Mouse (Mus musculus) heart, embryonic 14.5 days (tissue): ENCODE results near the gene Gse1. TPM values are rescaled to one million over a fixed set of nuclear protein-coding genes. Genes with fewer than 3 reads are reported as not detected.
A peak's percentile ranks its signal among the peaks of the same experiment; 100 is the strongest.
"Not testable (repeated sequence)": the region's sequence is repeated elsewhere in the genome, so short reads cannot be mapped to it uniquely, and the experiment has no call there.

Experiments used
- ATAC-seq: fragments of 200-750 bp; cut with Nextera tagmentation; 2 replicates; pipeline ENCODE4 v1.8.0; 2017; ENCODE audit warnings: low read depth, moderate TSS enrichment; ENCODE audit not compliant: insufficient number of reproducible peaks, insufficient read depth, low FRiP score
- H3K27ac ChIP-seq, 2 experiments: fragments of 200-500 bp in 1 of 2; fragments of 300-500 bp in 1 of 2; sonication (generic) in 1 of 2; replicated peaks in 1 of 2; 2 replicates each; pipeline ENCODE4 v1.5.1; 2012 to 2014; ENCODE audit warnings: low read depth in 2 of 2, low read length in 2 of 2, control low read depth in 1 of 2, mild to moderate bottlenecking in 1 of 2, mixed read lengths in 1 of 2; ENCODE audit not compliant: control insufficient read depth in 1 of 2, insufficient read depth in 1 of 2
- H3K27me3 ChIP-seq: fragments of 300-500 bp; sonication (generic); 2 replicates; pipeline ENCODE4 v1.6.1; 2014; ENCODE audit warnings: mild to moderate bottlenecking, low read length, control low read depth; ENCODE audit not compliant: control insufficient read depth, insufficient read depth
- H3K36me3 ChIP-seq: fragments of 300-500 bp; sonication (generic); 2 replicates; pipeline ENCODE4 v1.6.1; 2014; ENCODE audit warnings: mild to moderate bottlenecking, control low read depth, low read length, mixed read lengths; ENCODE audit not compliant: control insufficient read depth, insufficient read depth
- H3K4me1 ChIP-seq, 2 experiments: fragments of 200-500 bp in 1 of 2; fragments of 300-500 bp in 1 of 2; sonication (generic) in 1 of 2; 2 replicates each; pipeline ENCODE4 v1.6.1; 2012 to 2014; ENCODE audit warnings: low read length in 2 of 2, control low read depth in 1 of 2, mixed read lengths in 1 of 2; ENCODE audit not compliant: control insufficient read depth in 2 of 2, insufficient read depth in 2 of 2
- H3K4me2 ChIP-seq: fragments of 300-500 bp; sonication (generic); 2 replicates; pipeline ENCODE4 v1.6.1; 2014; ENCODE audit warnings: mild to moderate bottlenecking, low read length
- H3K4me3 ChIP-seq, 2 experiments: fragments of 200-500 bp in 1 of 2; fragments of 300-500 bp in 1 of 2; sonication (generic) in 1 of 2; 2 replicates each; pipeline ENCODE4 v1.5.1; 2012 to 2014; ENCODE audit warnings: low read length in 2 of 2, mild to moderate bottlenecking in 2 of 2, control low read depth in 1 of 2, low read depth in 1 of 2, moderate library complexity in 1 of 2; ENCODE audit not compliant: control insufficient read depth in 1 of 2, insufficient read depth in 1 of 2
- H3K9ac ChIP-seq: fragments of 300-500 bp; sonication (generic); 2 replicates; pipeline ENCODE4 v1.6.1; 2014; ENCODE audit warnings: mild to moderate bottlenecking, low read length
- H3K9me3 ChIP-seq: fragments of 300-500 bp; sonication (generic); 2 replicates; pipeline ENCODE4 v1.6.1; 2016; ENCODE audit warnings: low read length, control low read depth; ENCODE audit not compliant: control insufficient read depth
- WGBS: fragments of 180-500 bp; shearing (Covaris S2); extraction: QIAGEN DNeasy Blood & Tissue Kit; methylation state at CpG from one replicate; pipeline ENCODE4 v1.1.7; 2014; 5-methylcytosine and 5-hydroxymethylcytosine counted together
- polyA plus RNA-seq: library from polyadenylated mRNA; unstranded; fragments of >200 nt; fragmentation: Nextera tagmentation; extraction: Ambion mirVana; gene quantifications from 2 replicates; pipeline ENCODE4 v1.2.1, GENCODE M21; 2014

The Gse1 gene
- polyA plus RNA-seq, 1 experiment from 2014 or later: 12.2 TPM

GRCm38 (mm10) chr8:120364093-120364725, 136.0 kb downstream of the Gse1 start:
- no peaks in the 10 kb centered on the region for H3K9me3 ChIP-seq
- H3K27me3 ChIP-seq: no peaks in the 10 kb centered on the region
- ATAC-seq: peak; percentile 10; the same call in 1 of the 2 replicates
- H3K4me3 ChIP-seq: no peak overlapping the region
- peaks cover 28 to 37% of the 10 kb centered on the region in 2 experiments for H3K4me1 ChIP-seq
- WGBS: 45% methylated on average over 7 of the region's 7 CpGs
- no peak overlapping the region for H3K9ac ChIP-seq
- H3K36me3 ChIP-seq: no peaks in the 10 kb centered on the region
- H3K27ac ChIP-seq: peak overlapping the region; percentile 67 to 68
- H3K4me2 ChIP-seq: no peak overlapping the region

GRCm38 (mm10) chr8:120366840-120367239, 138.6 kb downstream of the Gse1 start:
- no peaks in the 10 kb centered on the region for H3K9me3 ChIP-seq
- no peak for ATAC-seq
- no peak overlapping the region for H3K4me2 ChIP-seq
- H3K27me3 ChIP-seq: no peaks in the 10 kb centered on the region
- no peak overlapping the region for H3K4me3 ChIP-seq
- no peaks in the 10 kb centered on the region for H3K36me3 ChIP-seq
- WGBS: 88% methylated on average over 6 of the region's 6 CpGs
- H3K4me1 ChIP-seq: peaks cover 48 to 58% of the 10 kb centered on the region in 2 experiments
- no peak overlapping the region for H3K27ac ChIP-seq
- H3K9ac ChIP-seq: no peak overlapping the region

GRCm38 (mm10) chr8:120368191-120368590, 139.9 kb downstream of the Gse1 start:
- H3K27ac ChIP-seq: peak overlapping the region; percentile 83 to 87
- H3K9ac ChIP-seq, H3K36me3 ChIP-seq, H3K9me3 ChIP-seq, H3K4me3 ChIP-seq, H3K27me3 ChIP-seq, ATAC-seq: not testable (repeated sequence)
- 78% methylated on average over 1 of the region's 1 CpGs for WGBS
- H3K4me2 ChIP-seq: peak overlapping the region; percentile 0; the same call in 1 of the 2 replicates
- peaks cover 58 to 72% of the 10 kb centered on the region in 2 experiments for H3K4me1 ChIP-seq

GRCm38 (mm10) chr8:120368814-120369649, 140.8 kb downstream of the Gse1 start:
- Histone ChIP-seq H3K4me3 (0 out of 4 replicates have a peak overlapping the region, but pooled peaks of 1 of the 2 experiments have one; percentile 4), H3K4me1 (peaks cover 57 to 74% of the 10 kb centered on the region in 2 experiments), H3K36me3 (no peaks in the 10 kb centered on the region), H3K27me3 (no peaks in the 10 kb centered on the region), H3K9me3 (no peaks in the 10 kb centered on the region), H3K4me2 (peak overlapping the region; percentile 39), H3K9ac (peak overlapping the region; percentile 14; the same call in 1 of the 2 replicates), H3K27ac (peak overlapping the region; percentile 83 to 87)
- 19% methylated on average over 11 of the region's 11 CpGs for WGBS
- ATAC-seq: peak; percentile 79

- peak overlapping the region; percentile 11; the same call in 1 of the 2 replicates for H3K4me2 ChIP-seq
- H3K4me1 ChIP-seq: peaks cover 59 to 75% of the 10 kb centered on the region in 2 experiments
- no peak for ATAC-seq
- peak overlapping the region; percentile 29 to 87; a peak in 3 of 4 replicates for H3K27ac ChIP-seq
- no peak overlapping the region for H3K4me3 ChIP-seq
- no peaks in the 10 kb centered on the region for H3K36me3 ChIP-seq
- peak overlapping the region; percentile 14; the same call in 1 of the 2 replicates for H3K9ac ChIP-seq
- no peaks in the 10 kb centered on the region for H3K9me3 ChIP-seq
- no peaks in the 10 kb centered on the region for H3K27me3 ChIP-seq
- WGBS: 35% methylated on average over 7 of the region's 7 CpGs
Observed at GRCm38 (mm10) chr8:120369956-120370355, 141.7 kb downstream of the Gse1 start.

GRCm38 (mm10) chr8:120370461-120370860, 142.2 kb downstream of the Gse1 start:
- H3K9ac ChIP-seq: no peak overlapping the region
- 52% methylated on average over 4 of the region's 4 CpGs for WGBS

GRCm38 (mm10) chr8:120371146-120371545, 142.9 kb downstream of the Gse1 start:
- 53% methylated on average over 5 of the region's 5 CpGs for WGBS
- Histone ChIP-seq H3K4me3 (no peak overlapping the region), H3K27ac (peak overlapping the region; percentile 70 to 80), H3K4me2 (no peak overlapping the region; the same call in 1 of the 2 replicates), H3K9ac (no peak overlapping the region; the same call in 1 of the 2 replicates), H3K9me3 (no peaks in the 10 kb centered on the region), H3K4me1 (peaks cover 59 to 76% of the 10 kb centered on the region in 2 experiments), H3K27me3 (no peaks in the 10 kb centered on the region), H3K36me3 (no peaks in the 10 kb centered on the region)
- ATAC-seq: no peak

More at GRCm38 (mm10) chr8:120370461-120370860, 142.2 kb downstream of the Gse1 start:
- H3K4me2 ChIP-seq: no peak overlapping the region; the same call in 1 of the 2 replicates
- no peak for ATAC-seq
- H3K36me3 ChIP-seq: no peaks in the 10 kb centered on the region
- H3K27me3 ChIP-seq: no peaks in the 10 kb centered on the region
- no peaks in the 10 kb centered on the region for H3K9me3 ChIP-seq
- H3K27ac ChIP-seq: peak overlapping the region; percentile 29 to 87; a peak in 3 of 4 replicates
- no peak overlapping the region for H3K4me3 ChIP-seq
- peaks cover 61 to 78% of the 10 kb centered on the region in 2 experiments for H3K4me1 ChIP-seq
